Mouse (Mus musculus) activated CD4-positive, CD25-positive, alpha-beta regulatory T cell, adult 4 months (primary cell): ENCODE data around the gene Calml3. TPM values are rescaled to one million over a fixed set of nuclear protein-coding genes. Genes with fewer than 3 reads are reported as not detected.
"Not testable (repeated sequence)": the region's sequence is repeated elsewhere in the genome, so short reads cannot be mapped to it uniquely, and the experiment has no call there.

Source experiments
- ATAC-seq: one replicate; pipeline ENCODE4 v1.8.0; 2017
- polyA plus RNA-seq, 2 experiments: library from polyadenylated mRNA; unstranded; fragments of 100-300 nt; shearing (Covaris generic); gene quantifications; one replicate each; pipeline ENCODE4 v1.2.1; 2017

The Calml3 gene
- not detected for polyA plus RNA-seq

GRCm38 (mm10) chr13:3804186-3804585 lies at the start of gene Calml3:
TSS of gene Calml3 (minus strand) at chr13:3804316.
- ATAC-seq, result no peak

DNA sequence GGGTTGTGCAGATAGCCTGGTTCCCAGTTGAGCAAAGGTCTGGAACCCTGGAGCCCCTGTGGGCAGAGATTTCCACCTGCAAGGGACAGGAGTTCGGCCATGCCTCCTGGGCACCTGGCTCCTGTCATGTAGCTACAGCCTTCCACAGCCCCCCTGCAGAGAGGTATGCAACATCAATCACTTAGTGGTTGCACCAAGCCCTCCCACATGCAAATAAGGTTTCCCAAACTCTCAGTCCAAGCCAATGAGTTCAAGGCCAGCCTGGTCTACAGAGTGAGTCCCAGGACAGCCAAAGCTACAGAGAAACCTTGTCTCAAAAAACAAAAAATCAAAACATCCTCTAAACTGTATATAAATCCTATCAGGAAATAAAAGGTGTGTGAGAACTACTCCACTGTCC lies 46.2 kb upstream of the Calml3 start:
- no peak for ATAC-seq

DNA sequence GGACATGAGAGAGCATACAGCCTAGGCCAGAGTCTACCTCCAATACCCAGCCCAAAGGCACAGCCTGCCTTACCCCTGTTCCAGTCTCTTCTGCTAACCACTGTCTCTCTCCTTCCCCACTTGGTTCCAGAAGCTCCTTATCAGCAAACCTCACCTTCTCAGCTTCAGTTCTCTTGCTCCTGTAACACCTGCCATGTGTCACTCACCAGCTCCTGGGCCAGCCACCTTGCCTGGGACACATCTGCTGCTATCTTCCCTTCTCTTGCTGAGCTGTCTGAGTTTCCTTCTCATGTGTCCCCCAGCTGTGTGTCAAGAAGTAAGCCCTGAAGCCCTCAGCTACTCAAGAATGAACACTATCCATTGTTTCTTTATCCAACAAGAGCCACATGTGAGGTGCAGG lies 36.5 kb upstream of the Calml3 start:
- ATAC-seq, result not testable (repeated sequence)

DNA sequence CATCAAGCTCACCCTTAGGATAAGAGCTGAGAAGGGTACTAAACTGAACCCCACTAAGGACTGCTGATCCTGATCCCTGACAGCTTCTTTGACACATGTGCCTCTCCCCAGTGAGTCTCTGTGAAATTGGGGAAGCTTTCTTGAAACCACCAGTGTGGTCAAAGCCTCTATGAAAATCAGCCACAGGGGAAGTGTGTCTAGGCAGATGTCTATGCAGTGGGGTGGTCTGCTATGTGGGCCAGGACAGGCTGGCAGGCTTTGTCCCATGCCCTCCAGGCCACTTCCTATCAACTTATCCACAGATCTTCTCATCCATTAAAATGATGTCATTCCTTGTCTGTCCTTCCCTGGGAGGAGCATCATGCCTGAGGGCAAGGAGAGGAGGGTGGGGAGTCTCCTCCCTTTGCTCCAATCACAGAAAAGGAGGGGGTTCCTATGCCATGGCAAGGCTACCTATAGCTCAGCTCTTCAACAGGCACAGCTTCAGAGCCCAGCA lies 33.2 kb upstream of the Calml3 start, which contains the start of gene Calm4:
Gene Calm4, plus strand, starts transcription at position 446 of the 496 bp plus-strand sequence.
- ATAC-seq, result not testable (repeated sequence)

- not testable (repeated sequence) for ATAC-seq
Measured at GRCm38 (mm10) chr13:3833644-3834043, 29.5 kb upstream of the Calml3 start.

- no peak for ATAC-seq
Measured at GRCm38 (mm10) chr13:3832450-3832849, 28.3 kb upstream of the Calml3 start.

- no peak for ATAC-seq
Measured at GRCm38 (mm10) chr13:3831994-3832393, 27.9 kb upstream of the Calml3 start.

DNA sequence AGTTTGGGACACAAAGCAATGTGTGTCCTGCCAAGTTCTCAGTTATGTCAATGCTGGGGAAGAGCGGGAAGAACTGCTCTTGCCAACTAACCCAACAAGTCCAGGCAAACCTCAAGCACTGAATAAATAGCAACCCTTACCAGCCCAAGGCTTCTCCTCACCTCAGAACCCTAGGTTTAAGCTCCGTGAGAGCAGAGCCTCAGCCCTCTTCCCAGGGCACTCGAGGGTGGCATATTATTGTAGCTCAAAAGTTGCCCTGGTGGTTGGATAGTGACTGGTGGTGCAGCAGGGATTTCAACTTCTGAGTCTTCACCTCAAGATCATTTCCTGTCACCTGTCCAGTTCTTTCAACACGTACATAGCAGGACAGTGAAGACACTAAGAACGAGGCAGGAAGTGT lies 27.4 kb upstream of the Calml3 start:
- ATAC-seq, result no peak

- no peak for ATAC-seq
Measured at GRCm38 (mm10) chr13:3825726-3826125, 21.6 kb upstream of the Calml3 start.

- ATAC-seq, result no peak
Measured at GRCm38 (mm10) chr13:3822105-3822504, 18.0 kb upstream of the Calml3 start.

DNA sequence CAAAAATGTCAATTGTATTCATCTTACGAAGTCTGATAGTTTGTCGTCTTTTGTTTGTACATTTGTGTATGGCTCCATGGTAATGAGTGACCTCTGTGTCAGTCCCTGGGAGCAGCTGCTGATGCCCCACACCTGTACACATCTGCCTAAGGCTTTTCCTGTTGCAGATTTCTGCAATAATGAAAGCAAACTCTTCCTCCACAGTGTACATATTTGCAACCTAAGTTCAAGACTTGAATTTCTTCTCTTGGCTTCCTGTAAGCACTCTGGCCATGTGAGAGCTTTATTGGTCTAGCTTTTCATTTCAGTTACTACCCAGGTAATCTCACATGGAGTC lies 14.6 kb upstream of the Calml3 start:
- no peak for ATAC-seq

- ATAC-seq, result no peak
Measured at GRCm38 (mm10) chr13:3818012-3818739, 14.1 kb upstream of the Calml3 start.

DNA sequence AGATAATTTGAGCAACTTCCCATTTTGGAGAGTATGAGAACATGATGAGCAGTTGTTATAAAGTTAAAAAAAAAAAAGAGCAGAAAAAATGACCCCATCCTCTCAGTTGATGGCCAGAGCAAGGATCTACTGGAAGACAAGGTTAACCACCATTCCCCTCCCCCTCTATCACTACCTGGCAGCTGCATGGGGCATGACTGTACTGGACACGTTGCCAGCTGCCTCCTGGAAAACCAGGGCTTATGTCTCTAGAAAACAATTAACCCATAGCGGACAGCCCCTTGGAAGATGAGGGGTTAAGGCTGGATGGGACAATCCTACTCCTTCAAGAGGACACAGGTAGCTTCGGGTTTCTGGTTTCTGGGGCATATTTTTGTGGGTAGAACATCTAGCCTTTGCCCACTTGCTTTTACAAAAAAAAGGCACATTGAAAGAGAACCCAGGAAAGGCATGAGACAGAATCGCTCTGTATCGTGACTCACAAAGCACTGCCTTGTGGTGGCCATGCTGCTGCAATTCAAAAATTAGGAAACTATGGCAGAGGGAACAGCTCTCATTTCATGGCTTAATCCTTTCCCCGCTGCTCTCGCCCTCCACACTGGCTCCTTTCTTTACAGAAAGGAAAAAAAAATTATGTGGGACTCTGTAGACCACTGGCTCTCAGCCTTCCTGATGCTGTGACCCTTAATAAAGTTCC lies 3.2 kb upstream of the Calml3 start:
- no peak for ATAC-seq

- ATAC-seq, result no peak
Measured at GRCm38 (mm10) chr13:3805638-3806037, 1.5 kb upstream of the Calml3 start.

DNA sequence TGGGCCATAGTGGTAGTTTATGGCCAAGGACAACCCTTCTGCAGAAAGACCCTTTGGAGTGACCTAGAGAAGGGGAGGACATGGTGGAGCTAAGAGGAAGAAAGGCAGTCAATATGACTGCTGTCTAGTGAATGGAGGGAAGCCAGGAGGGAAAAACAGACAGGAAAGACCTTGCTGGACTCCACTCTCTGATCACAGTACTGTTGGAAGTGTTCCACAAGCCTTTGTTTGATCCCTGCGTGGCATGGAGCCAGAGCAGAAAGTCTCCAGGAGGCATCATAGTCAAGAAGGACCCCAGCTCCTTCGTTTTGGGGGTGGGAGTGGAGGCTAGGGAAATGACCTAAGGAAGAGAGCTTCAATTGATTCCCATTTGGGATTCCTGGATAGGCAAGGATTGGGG lies 1.0 kb upstream of the Calml3 start:
- ATAC-seq, result no peak

DNA sequence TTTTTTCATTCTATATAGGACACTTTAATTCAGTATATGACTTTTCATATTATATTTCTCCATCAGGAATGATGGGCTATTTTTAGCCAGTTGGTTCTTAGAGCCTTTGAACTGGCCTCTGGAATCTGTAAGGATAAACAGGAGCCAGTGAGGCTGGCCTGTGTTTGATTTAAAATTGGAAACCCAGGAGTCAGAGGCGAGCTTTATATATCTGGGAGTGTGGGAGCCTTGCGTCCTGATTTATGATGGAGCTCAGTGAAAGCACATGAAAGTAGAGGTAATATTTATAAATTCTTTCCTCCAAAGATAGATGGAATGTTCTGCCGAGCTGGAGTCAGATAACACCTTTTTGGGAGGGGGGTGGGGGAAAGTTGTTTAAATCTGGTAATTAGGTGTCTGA lies 4.7 kb downstream of the Calml3 start:
- no peak for ATAC-seq

DNA sequence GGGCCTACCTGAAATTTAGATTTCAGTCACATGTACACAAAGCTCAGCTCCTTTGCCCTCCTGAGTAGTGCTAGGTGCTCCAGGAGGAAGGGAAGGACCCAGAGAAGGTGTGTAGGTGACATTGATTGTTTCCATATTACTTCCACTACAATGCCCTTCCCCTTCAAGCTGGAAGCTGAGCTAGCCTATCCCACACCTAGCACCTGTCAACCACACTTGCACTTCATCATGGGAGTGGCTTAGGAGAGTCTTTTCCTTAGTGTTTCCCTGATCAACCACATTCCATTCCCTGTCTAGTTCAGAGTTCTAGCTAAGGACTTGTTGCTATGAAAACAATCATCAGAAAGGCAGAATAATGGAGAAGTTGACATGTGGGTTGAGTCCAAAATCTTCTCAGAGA lies 5.4 kb downstream of the Calml3 start:
- no peak for ATAC-seq

GRCm38 (mm10) chr13:3796649-3797048 lies 7.5 kb downstream of the Calml3 start:
- no peak for ATAC-seq

DNA sequence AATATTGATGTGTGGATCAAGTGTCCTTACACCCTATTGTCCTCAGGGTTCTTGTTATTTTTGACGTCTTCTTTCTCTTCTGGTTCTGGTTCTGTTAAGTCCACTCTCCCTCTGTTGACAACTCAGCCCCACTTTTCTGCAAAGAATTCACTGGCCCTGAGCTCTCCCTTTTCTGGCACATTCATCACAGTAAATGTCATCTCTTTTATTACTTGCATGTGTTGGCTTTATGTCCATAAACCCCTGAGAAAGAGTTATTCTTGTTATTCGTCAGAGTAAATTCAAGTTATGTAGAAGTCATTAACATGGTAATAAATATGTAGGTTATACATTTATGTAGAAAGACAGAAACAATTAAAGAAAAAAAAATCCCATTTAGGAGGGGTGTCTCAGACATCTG lies 14.6 kb downstream of the Calml3 start:
- no peak for ATAC-seq

DNA sequence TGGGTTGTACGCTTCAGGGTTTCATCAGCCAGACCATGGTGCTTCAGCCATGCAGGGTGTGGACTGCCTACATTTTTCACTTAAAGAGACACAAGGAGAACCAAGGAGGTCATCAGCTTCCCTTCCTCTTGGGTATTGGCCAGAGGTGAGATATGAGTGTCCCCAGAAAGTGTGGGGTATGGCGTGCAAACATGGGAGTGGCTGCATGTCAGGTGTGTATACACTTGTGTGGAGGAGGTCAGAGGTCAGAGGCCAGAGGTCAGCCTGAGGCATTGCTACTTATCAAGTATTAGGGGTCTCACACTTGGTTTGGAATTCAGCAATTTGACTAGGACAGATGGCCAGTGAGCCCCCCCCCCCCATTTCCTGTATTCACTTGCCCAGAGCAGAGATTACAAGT lies 15.5 kb downstream of the Calml3 start:
- ATAC-seq, result no peak

DNA sequence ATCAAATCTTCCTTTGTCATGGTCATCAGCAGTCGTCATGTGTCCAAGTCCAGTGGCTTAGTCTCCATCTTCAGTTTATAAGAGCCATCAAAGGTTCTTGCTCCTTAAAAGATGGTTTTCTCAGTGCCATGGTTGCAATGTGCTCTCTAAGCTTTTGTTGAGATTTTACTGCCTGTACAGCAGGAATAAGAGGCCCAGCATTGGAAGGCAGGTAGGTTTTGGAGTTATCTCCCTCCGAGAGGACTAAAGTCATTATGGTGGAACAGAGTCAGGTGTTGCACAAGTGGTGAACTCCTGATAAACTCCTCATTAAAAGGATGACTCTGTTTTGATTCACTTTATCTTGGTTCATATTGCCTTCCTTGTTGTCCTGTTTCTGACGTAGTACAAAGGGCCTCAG lies 16.5 kb downstream of the Calml3 start:
- ATAC-seq, result no peak

DNA sequence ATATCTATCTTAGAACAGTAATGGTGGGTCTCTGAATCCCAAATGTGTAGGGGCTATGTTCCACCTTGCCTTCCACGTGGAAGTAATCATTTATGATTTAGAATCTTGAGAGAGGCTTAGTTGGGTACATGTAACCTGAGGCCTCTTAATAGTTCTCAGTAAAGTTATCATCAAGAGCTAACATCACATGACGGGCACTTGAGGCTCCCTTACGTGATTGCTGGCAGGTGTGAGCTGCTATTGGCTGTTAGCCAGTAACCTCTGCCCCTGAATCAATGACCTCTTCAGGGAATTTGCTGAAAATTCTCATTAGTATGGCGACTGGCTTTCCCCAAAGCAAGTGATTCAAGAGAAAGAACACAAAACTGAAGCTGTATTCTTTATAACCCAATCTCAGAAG lies 17.0 kb downstream of the Calml3 start:
- ATAC-seq, result no peak

DNA sequence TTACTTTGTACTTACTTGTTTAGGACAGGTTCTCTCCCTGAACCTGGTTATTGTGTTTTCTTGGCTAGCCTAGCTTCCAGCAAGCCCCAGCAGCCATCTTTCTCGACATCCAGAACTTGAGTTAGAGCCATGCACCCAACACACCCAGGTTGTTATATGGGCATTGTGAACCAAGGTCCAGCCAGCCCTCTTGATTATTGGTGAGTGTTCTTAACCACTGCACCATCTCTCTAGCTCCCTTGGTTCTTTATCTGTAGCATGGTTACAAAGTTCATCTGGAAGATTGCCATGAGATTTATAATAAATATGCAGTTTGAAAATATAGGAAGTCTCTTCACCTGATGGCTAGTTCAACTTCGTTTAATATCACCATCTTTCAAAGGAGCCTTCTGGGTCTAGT lies 20.5 kb downstream of the Calml3 start:
- no peak for ATAC-seq

DNA sequence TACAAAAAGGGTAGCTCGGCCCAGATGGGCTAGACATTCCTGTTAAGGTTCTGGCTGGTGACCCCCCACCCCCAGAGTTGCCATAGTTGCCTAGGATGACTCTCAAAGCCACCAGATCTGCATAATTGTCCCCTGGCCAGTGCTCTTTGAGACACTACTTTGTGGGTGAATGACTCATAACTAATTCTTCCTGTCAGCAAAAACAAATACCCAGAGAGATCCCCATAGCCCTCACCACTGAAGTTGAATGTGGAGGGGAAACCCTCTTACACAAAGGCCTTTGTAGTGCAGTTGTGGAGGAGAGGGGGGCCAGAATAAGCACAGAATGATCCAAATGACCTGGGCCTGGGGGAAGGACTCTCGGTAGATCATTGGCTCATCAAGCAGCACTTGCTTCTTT lies 21.6 kb downstream of the Calml3 start:
- ATAC-seq, result no peak
